Mouse (Mus musculus) heart, embryonic 15.5 days (tissue): ENCODE data around the gene Ttc16. TPM values are rescaled to one million over a fixed set of nuclear protein-coding genes. Genes with fewer than 3 reads are reported as not detected.

Experiments
- ATAC-seq: fragments of 200-750 bp; cut with Nextera tagmentation; replicated peaks from 2 replicates; pipeline ENCODE4 v1.8.0; 2017; ENCODE audit warnings: low read depth, moderate TSS enrichment; ENCODE audit not compliant: insufficient number of reproducible peaks, insufficient read depth, low FRiP score
- H3K27ac ChIP-seq: fragments of 300-500 bp; sonication (generic); 2 replicates; pipeline ENCODE4 v1.5.1; 2015; ENCODE audit warnings: mild to moderate bottlenecking, inconsistent platforms
- H3K27me3 ChIP-seq: fragments of 300-500 bp; sonication (generic); 2 replicates; pipeline ENCODE4 v1.6.1; 2015; ENCODE audit warnings: inconsistent platforms
- H3K36me3 ChIP-seq: fragments of 300-500 bp; sonication (generic); 2 replicates; pipeline ENCODE4 v1.6.1; 2015; ENCODE audit warnings: mild to moderate bottlenecking, inconsistent platforms
- H3K4me1 ChIP-seq: fragments of 300-500 bp; sonication (generic); replicated peaks from 2 replicates; pipeline ENCODE4 v1.6.1; 2015; ENCODE audit warnings: inconsistent platforms
- H3K4me2 ChIP-seq: fragments of 300-500 bp; sonication (generic); 2 replicates; pipeline ENCODE4 v1.6.1; 2015; ENCODE audit warnings: inconsistent platforms, mild to moderate bottlenecking, moderate library complexity
- H3K4me3 ChIP-seq: fragments of 300-500 bp; sonication (generic); 2 replicates; pipeline ENCODE4 v1.5.1; 2015; ENCODE audit warnings: mild to moderate bottlenecking, inconsistent platforms
- H3K9ac ChIP-seq: fragments of 300-500 bp; sonication (generic); 2 replicates; pipeline ENCODE4 v1.6.1; 2015; ENCODE audit warnings: mild to moderate bottlenecking, inconsistent platforms
- H3K9me3 ChIP-seq: fragments of 300-500 bp; sonication (generic); replicated peaks from 2 replicates; pipeline ENCODE4 v1.6.1; 2016; ENCODE audit warnings: inconsistent platforms
- WGBS: fragments of 180-500 bp; shearing (Covaris S2); methylation state at CpG from one replicate; pipeline ENCODE4 v1.1.7; 2015; ENCODE audit warnings: mixed read lengths; 5-methylcytosine and 5-hydroxymethylcytosine counted together
- polyA plus RNA-seq: library from polyadenylated mRNA; unstranded; fragments of >200 nt; fragmentation: Nextera tagmentation; extraction: Ambion mirVana; gene quantifications from 2 replicates; pipeline ENCODE4 v1.2.1, GENCODE M21; 2015

Ttc16 gene
- polyA plus RNA-seq, 1 experiment from 2014 or later = 0.15 TPM

DNA sequence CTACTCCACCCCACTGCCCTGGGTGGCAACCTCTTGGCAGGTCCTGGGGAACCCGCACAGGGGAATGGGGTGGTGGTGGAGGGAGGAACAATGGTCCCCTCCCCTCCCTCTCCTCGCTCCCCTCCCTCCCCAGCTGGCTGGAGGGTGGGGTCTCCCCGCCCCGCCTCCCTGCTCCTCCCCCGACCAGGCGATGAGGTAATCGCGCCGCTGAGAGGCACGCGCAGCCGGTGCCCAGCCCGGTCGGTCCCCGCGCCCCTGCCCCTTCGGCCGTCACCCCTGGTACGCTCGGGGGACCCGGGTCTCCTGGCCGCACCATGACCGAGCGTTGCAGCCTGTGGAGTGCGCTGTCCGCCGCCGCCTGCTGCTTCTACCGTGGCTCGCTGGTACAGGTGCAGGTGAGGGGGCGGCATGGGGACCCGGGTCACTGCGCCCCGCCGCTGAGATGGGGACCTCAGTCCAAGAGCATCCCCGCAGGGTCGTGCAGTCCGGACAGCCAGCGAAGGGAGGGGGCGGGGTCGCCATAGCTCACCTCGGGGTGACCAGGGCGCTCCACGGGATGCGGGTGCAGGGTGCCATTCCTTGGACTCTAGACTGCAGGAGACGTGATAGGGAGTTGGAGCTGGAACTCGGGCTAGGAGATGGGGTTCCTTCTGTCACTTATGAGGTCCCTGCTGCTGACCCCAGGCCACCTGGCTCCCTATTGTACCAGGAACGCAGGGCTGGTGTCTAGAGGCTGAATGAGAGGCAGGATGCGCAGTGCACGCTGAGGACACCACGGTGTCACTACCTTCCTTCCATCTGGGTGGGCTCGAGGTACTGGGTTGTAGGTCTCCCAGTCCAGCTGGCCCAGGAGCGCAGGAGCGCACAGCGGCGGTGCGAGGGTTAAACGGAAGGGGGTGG is 33.9 kb downstream of the Ttc16 start:
- no peaks in the 10 kb centered on the region for H3K9me3 ChIP-seq
- H3K4me3 ChIP-seq = peak overlapping the region; percentile 48
- peak overlapping the region; percentile 69 for H3K4me2 ChIP-seq
- peak overlapping the region; percentile 41; the same call in 1 of the 2 replicates for H3K9ac ChIP-seq
- peaks cover 23% of the 10 kb centered on the region for H3K4me1 ChIP-seq
- peaks cover 36% of the 10 kb centered on the region for H3K27me3 ChIP-seq
- WGBS = 11% methylated on average over 44 of the region's 58 CpGs
- peak; percentile 48; the same call in 1 of the 2 replicates for ATAC-seq
- H3K36me3 ChIP-seq = peaks cover 4% of the 10 kb centered on the region; the same call in 1 of the 2 replicates
- no peak overlapping the region for H3K27ac ChIP-seq

GRCm38 (mm10) chr2:32740916-32741272 is 34.5 kb downstream of the Ttc16 start, which contains the start of gene 6330409D20Rik:
TSS of gene 6330409D20Rik (minus strand) at chr2:32741016.
- no peak; the same call in 1 of the 2 replicates for ATAC-seq
- 12% methylated on average over 11 of the region's 11 CpGs for WGBS

GRCm38 (mm10) chr2:32739311-32739710 is 36.1 kb downstream of the Ttc16 start:
- ATAC-seq = no peak

More at GRCm38 (mm10) chr2:32740916-32741272, 34.5 kb downstream of the Ttc16 start, which contains the start of gene 6330409D20Rik:
- peak within 1 kb of the TSS; percentile 41; the same call in 1 of the 2 replicates for H3K9ac ChIP-seq
- H3K4me2 ChIP-seq = peak within 1 kb of the TSS; percentile 69
- peak within 1 kb of the TSS; percentile 48 for H3K4me3 ChIP-seq
- peaks cover 28% of the 10 kb centered on the region for H3K4me1 ChIP-seq
- no peak within 1 kb of the TSS for H3K27ac ChIP-seq
- H3K9me3 ChIP-seq = no peaks in the 10 kb centered on the region
- H3K36me3 ChIP-seq = peaks cover under 1% of the 10 kb centered on the region; the same call in 1 of the 2 replicates
- H3K27me3 ChIP-seq = peaks cover 36% of the 10 kb centered on the region

GRCm38 (mm10) chr2:32737008-32737407 is 38.4 kb downstream of the Ttc16 start:
- no peak overlapping the region for H3K9ac ChIP-seq
- H3K4me2 ChIP-seq = no peak overlapping the region
- no peaks in the 10 kb centered on the region for H3K9me3 ChIP-seq
- H3K4me1 ChIP-seq = peaks cover 48% of the 10 kb centered on the region
- H3K27ac ChIP-seq = no peak overlapping the region
- H3K27me3 ChIP-seq = peaks cover 21% of the 10 kb centered on the region
- no peaks in the 10 kb centered on the region for H3K36me3 ChIP-seq
- no peak overlapping the region for H3K4me3 ChIP-seq
- 59% methylated on average over 6 of the region's 6 CpGs for WGBS
- ATAC-seq = no peak

More at GRCm38 (mm10) chr2:32739311-32739710, 36.1 kb downstream of the Ttc16 start:
- Histone ChIP-seq H3K36me3 (no peaks in the 10 kb centered on the region), H3K9ac (no peak overlapping the region), H3K9me3 (no peaks in the 10 kb centered on the region), H3K27ac (no peak overlapping the region), H3K4me2 (no peak overlapping the region), H3K4me1 (peaks cover 42% of the 10 kb centered on the region), H3K27me3 (peaks cover 36% of the 10 kb centered on the region), H3K4me3 (no peak overlapping the region)
- 60% methylated on average over 4 of the region's 4 CpGs for WGBS

DNA sequence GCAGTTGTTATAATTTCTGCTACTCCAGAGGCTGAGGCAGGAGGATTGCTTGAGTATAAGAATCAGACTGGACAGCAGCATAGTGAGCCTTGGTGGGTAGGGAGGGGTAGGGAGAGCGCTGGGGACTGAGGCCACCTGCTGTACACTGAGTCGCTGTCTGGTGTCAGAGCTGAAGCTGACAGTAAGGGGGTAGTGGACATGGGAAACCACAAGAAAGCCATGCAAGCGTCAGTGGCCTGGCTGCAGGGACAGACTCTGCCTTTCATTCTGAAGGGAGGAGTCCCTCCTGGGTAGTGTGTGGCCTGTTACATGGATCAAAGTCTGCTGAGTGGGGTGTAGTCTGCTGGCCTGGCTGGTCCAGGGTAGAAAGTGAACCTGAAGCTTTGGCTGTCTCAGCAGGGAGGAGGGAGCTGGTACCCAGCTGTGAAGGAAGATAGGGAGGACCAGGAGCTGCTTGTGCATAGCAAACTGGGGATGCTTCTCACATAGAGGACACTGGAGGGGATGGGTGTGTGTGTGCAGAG is 39.1 kb downstream of the Ttc16 start:
- peaks cover 47% of the 10 kb centered on the region for H3K4me1 ChIP-seq
- no peak overlapping the region for H3K9ac ChIP-seq
- peaks cover 15% of the 10 kb centered on the region for H3K27me3 ChIP-seq
- WGBS = 38% methylated on average over 3 of the region's 3 CpGs
- no peak overlapping the region for H3K4me2 ChIP-seq
- H3K4me3 ChIP-seq = no peak overlapping the region
- H3K36me3 ChIP-seq = no peaks in the 10 kb centered on the region
- ATAC-seq = no peak
- H3K9me3 ChIP-seq = no peaks in the 10 kb centered on the region
- peak overlapping the region; percentile 34; the same call in 1 of the 2 replicates for H3K27ac ChIP-seq

GRCm38 (mm10) chr2:32734933-32735332 is 40.5 kb downstream of the Ttc16 start:
- Histone ChIP-seq H3K27ac (peak overlapping the region; percentile 79), H3K36me3 (no peaks in the 10 kb centered on the region), H3K4me1 (peaks cover 52% of the 10 kb centered on the region), H3K9me3 (no peaks in the 10 kb centered on the region), H3K4me2 (0 out of 2 replicates have a peak overlapping the region, but pooled peaks have one; percentile 10), H3K4me3 (no peak overlapping the region), H3K27me3 (peaks cover 4% of the 10 kb centered on the region; the same call in 1 of the 2 replicates), H3K9ac (no peak overlapping the region)
- WGBS = 44% methylated on average over 4 of the region's 4 CpGs
- ATAC-seq = peak; percentile 67

DNA sequence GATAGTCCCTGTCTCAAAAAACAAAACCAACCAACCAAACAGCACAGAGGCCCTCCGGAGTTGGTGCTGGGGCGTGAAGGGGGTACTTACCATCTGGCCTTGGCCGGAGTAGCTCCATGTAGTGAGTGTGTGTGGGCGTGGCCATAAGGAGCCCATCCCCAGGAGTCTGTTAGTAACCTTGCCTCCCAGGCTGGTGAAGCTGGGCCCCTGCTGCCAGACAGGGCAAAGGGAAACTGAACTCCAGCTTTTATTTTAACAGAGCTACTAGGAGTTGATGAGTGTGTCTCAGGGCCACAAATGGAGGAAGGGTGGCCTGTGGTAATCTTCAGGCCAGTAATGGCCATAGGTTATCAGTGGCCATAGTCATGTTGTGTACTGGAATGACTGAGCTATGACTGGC is 41.0 kb downstream of the Ttc16 start:
- H3K27ac ChIP-seq = peak overlapping the region; percentile 79
- no peak; the same call in 1 of the 2 replicates for ATAC-seq
- no peak overlapping the region for H3K9ac ChIP-seq
- 0 out of 2 replicates have a peak overlapping the region, but pooled peaks have one; percentile 10 for H3K4me2 ChIP-seq
- H3K27me3 ChIP-seq = no peaks in the 10 kb centered on the region
- no peaks in the 10 kb centered on the region for H3K9me3 ChIP-seq
- no peaks in the 10 kb centered on the region for H3K36me3 ChIP-seq
- peaks cover 52% of the 10 kb centered on the region for H3K4me1 ChIP-seq
- WGBS = 44% methylated on average over 4 of the region's 4 CpGs
- H3K4me3 ChIP-seq = no peak overlapping the region

- 74% methylated on average over 6 of the region's 6 CpGs for WGBS
- no peak overlapping the region for H3K9ac ChIP-seq
- H3K4me2 ChIP-seq = no peak overlapping the region
- ATAC-seq = no peak
- no peaks in the 10 kb centered on the region for H3K9me3 ChIP-seq
- H3K27ac ChIP-seq = peak overlapping the region; percentile 18; the same call in 1 of the 2 replicates
- no peak overlapping the region for H3K4me3 ChIP-seq
- no peaks in the 10 kb centered on the region for H3K27me3 ChIP-seq
- H3K36me3 ChIP-seq = no peaks in the 10 kb centered on the region
- peaks cover 59% of the 10 kb centered on the region for H3K4me1 ChIP-seq
These were observed 42.7 kb downstream of the Ttc16 start for GRCm38 (mm10) chr2:32732695-32733094.

GRCm38 (mm10) chr2:32731911-32732310 is 43.5 kb downstream of the Ttc16 start:
- H3K36me3 ChIP-seq = no peaks in the 10 kb centered on the region
- no peaks in the 10 kb centered on the region for H3K27me3 ChIP-seq
- ATAC-seq = no peak
- H3K4me2 ChIP-seq = peak overlapping the region; percentile 74
- 50% methylated on average over 4 of the region's 4 CpGs for WGBS
- H3K9ac ChIP-seq = peak overlapping the region; percentile 38; the same call in 1 of the 2 replicates
- no peaks in the 10 kb centered on the region for H3K9me3 ChIP-seq
- peak overlapping the region; percentile 76 for H3K27ac ChIP-seq
- no peak overlapping the region for H3K4me3 ChIP-seq
- peaks cover 62% of the 10 kb centered on the region for H3K4me1 ChIP-seq

- H3K27me3 ChIP-seq = no peaks in the 10 kb centered on the region
- peak overlapping the region; percentile 74 for H3K4me2 ChIP-seq
- peak overlapping the region; percentile 57 for H3K4me3 ChIP-seq
- no peaks in the 10 kb centered on the region for H3K36me3 ChIP-seq
- no peak for ATAC-seq
- H3K27ac ChIP-seq = peak overlapping the region; percentile 76
- no peaks in the 10 kb centered on the region for H3K9me3 ChIP-seq
- H3K4me1 ChIP-seq = peaks cover 55% of the 10 kb centered on the region
- WGBS = 19% methylated on average over 11 of the region's 11 CpGs
- H3K9ac ChIP-seq = peak overlapping the region; percentile 25; the same call in 1 of the 2 replicates
These were observed 44.6 kb downstream of the Ttc16 start for GRCm38 (mm10) chr2:32730854-32731253.

GRCm38 (mm10) chr2:32729547-32729946 is 45.9 kb downstream of the Ttc16 start:
- ATAC-seq = no peak
- H3K9me3 ChIP-seq = no peaks in the 10 kb centered on the region
- peaks cover 44% of the 10 kb centered on the region for H3K4me1 ChIP-seq
- no peak overlapping the region for H3K9ac ChIP-seq
- H3K27me3 ChIP-seq = no peaks in the 10 kb centered on the region
- peak overlapping the region; percentile 76 for H3K27ac ChIP-seq
- H3K36me3 ChIP-seq = no peaks in the 10 kb centered on the region
- peak overlapping the region; percentile 74 for H3K4me2 ChIP-seq
- peak overlapping the region; percentile 57 for H3K4me3 ChIP-seq
- WGBS = 60% methylated on average over 4 of the region's 4 CpGs
